Mouse (Mus musculus) liver, postnatal 0 days (tissue): Measurements from ENCODE around the gene Zfp598. TPM values are rescaled to one million over a fixed set of nuclear protein-coding genes. Genes with fewer than 3 reads are reported as not detected.

Experiments
- ATAC-seq: fragments of 200-750 bp; cut with Nextera tagmentation; 2 replicates; pipeline ENCODE4 v1.8.0; 2017; ENCODE audit warnings: mild to moderate bottlenecking, moderate library complexity
- DNase-seq: peaks from one replicate; pipeline ENCODE4 v3.0.0-alpha.2; 2016
- H3K27ac ChIP-seq: fragments of 300-500 bp; sonication (generic); 2 replicates; pipeline ENCODE4 v1.5.1; 2014; ENCODE audit warnings: antibody characterized with exemption, moderate library complexity, mild to moderate bottlenecking, low read depth
- H3K27me3 ChIP-seq: fragments of 300-500 bp; sonication (generic); 2 replicates; pipeline ENCODE4 v1.6.1; 2014; ENCODE audit warnings: low read length, control low read depth, mixed read lengths; ENCODE audit not compliant: insufficient read depth
- H3K36me3 ChIP-seq: fragments of 300-500 bp; sonication (generic); replicated peaks from 2 replicates; pipeline ENCODE4 v1.6.1; 2014; ENCODE audit warnings: mild to moderate bottlenecking, control low read depth, low read length, moderate library complexity, mixed read lengths; ENCODE audit not compliant: insufficient read depth
- H3K4me1 ChIP-seq: fragments of 300-500 bp; sonication (generic); 2 replicates; pipeline ENCODE4 v1.6.1; 2014; ENCODE audit warnings: antibody characterized with exemption, mild to moderate bottlenecking, control low read depth; ENCODE audit not compliant: insufficient read depth
- H3K4me2 ChIP-seq: fragments of 300-500 bp; sonication (generic); 2 replicates; pipeline ENCODE4 v1.6.1; 2014; ENCODE audit warnings: low read depth, mild to moderate bottlenecking, low read length, moderate library complexity, mixed read lengths
- H3K4me3 ChIP-seq: fragments of 300-500 bp; sonication (generic); 2 replicates; pipeline ENCODE4 v1.5.1; 2014; ENCODE audit warnings: low read depth, low read length
- H3K9ac ChIP-seq: fragments of 300-500 bp; sonication (generic); replicated peaks from 2 replicates; pipeline ENCODE4 v1.6.1; 2014; ENCODE audit warnings: mild to moderate bottlenecking, moderate library complexity
- H3K9me3 ChIP-seq: fragments of 300-500 bp; sonication (generic); 2 replicates; pipeline ENCODE4 v1.6.1; 2016; ENCODE audit warnings: mild to moderate bottlenecking, control low read depth, low read length, mixed read lengths
- CTCF ChIP-seq: sonication (generic); IDR thresholded peaks from 2 replicates; pipeline ENCODE4 v1.5.1; 2016; ENCODE audit warnings: antibody characterized with exemption, low read depth
- EP300 ChIP-seq: IDR thresholded peaks from 2 replicates; pipeline ENCODE4 v1.6.1; 2016; ENCODE audit warnings: antibody characterized with exemption, low read depth, mild to moderate bottlenecking
- WGBS: fragments of 180-500 bp; shearing (Covaris S2); extraction: QIAGEN DNeasy Blood & Tissue Kit; methylation state at CpG from one replicate; pipeline ENCODE4 v1.1.7; 2014; ENCODE audit not compliant: insufficient replicate concordance; 5-methylcytosine and 5-hydroxymethylcytosine counted together
- polyA plus RNA-seq: library from polyadenylated mRNA; unstranded; fragments of >200 nt; fragmentation: Nextera tagmentation; extraction: Ambion mirVana; gene quantifications from 2 replicates; pipeline ENCODE4 v1.2.1, GENCODE M21; 2015

Zfp598 gene
- polyA plus RNA-seq, 1 experiment from 2014 or later: 7.2 TPM

DNA sequence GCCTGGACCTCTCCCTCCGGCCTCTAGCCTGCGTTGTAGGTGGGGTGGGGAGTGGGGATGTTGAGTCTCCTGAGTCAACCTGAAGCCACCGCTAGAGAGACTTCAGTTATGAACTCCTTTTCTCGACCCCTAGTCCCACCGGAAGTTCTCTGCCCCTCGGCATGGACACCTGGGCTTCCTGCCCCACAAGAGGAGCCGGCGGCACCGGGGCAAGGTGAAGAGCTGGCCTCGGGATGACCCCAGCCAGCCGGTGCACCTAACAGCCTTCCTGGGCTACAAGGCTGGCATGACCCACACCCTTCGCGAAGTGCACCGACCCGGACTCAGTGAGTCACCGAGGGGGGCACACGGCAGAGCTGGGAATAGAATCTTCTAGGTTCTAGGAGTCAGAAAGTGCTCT lies 58.7 kb downstream of the Zfp598 start:
- peaks cover 8% of the 10 kb centered on the region for H3K4me1 ChIP-seq
- no peaks in the 10 kb centered on the region for H3K9me3 ChIP-seq
- H3K36me3 ChIP-seq: no peaks in the 10 kb centered on the region
- no peak overlapping the region for H3K4me2 ChIP-seq
- H3K9ac ChIP-seq: no peak overlapping the region; the same call in 1 of the 2 replicates
- TF ChIP-seq CTCF: no peak
- no peak for TF ChIP-seq EP300
- ATAC-seq (no peak), DNase-seq (no peak)
- H3K4me3 ChIP-seq: no peak overlapping the region
- no peaks in the 10 kb centered on the region for H3K27me3 ChIP-seq
- H3K27ac ChIP-seq: no peak overlapping the region
- 72% methylated on average over 16 of the region's 17 CpGs for WGBS

DNA sequence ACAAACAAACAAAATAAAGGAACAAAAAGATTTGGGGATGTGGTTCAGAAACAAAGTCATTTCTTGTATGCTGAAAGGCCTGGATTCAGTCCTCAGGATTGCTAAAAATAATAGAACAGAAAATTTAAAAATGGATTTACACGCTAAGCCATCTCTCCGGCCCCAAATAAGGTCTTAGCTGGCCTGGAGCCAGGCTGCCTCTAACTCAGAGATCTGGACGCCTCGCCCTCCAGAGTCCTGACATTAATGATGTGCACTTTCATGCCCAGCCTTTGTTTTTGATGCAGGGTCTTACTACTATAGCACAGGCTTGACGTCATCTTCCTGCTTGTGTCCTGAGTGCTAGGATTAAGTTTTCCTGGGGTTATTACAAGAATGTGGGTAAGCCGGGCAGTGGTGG lies 59.6 kb downstream of the Zfp598 start:
- 76% methylated on average over 6 of the region's 6 CpGs for WGBS
- H3K4me2 ChIP-seq: no peak overlapping the region
- ATAC-seq (no peak), DNase-seq (no peak)
- TF ChIP-seq CTCF (no peak), EP300 (no peak)
- peaks cover 3% of the 10 kb centered on the region; the same call in 1 of the 2 replicates for H3K4me1 ChIP-seq
- no peak overlapping the region for H3K4me3 ChIP-seq
- H3K36me3 ChIP-seq: no peaks in the 10 kb centered on the region
- no peaks in the 10 kb centered on the region for H3K27me3 ChIP-seq
- no peaks in the 10 kb centered on the region for H3K9me3 ChIP-seq
- H3K27ac ChIP-seq: no peak overlapping the region
- no peak overlapping the region for H3K9ac ChIP-seq

DNA sequence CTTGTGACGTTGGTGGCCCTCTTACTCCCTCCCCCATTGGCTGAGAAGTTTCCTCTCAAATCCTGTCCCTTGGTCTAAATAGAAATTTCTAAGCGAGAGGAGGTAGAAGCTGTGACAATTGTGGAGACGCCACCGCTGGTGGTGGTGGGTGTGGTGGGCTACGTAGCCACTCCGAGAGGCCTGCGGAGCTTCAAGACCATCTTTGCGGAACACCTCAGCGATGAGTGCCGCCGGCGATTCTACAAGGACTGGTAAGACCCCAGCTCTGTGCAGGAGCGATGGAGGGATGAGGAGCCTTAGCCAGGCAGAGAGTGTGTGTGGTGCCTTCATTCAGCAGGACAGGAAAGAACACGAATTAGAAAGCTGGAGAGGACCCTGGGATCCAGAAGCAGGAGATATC lies 61.3 kb downstream of the Zfp598 start:
- Histone ChIP-seq H3K4me3 (no peak overlapping the region), H3K4me1 (peaks cover 7% of the 10 kb centered on the region), H3K9me3 (no peaks in the 10 kb centered on the region), H3K9ac (no peak overlapping the region), H3K27me3 (no peaks in the 10 kb centered on the region), H3K36me3 (no peaks in the 10 kb centered on the region), H3K27ac (no peak overlapping the region), H3K4me2 (no peak overlapping the region)
- TF ChIP-seq CTCF (no peak), EP300 (no peak)
- DNase-seq: no peak
- WGBS: 80% methylated on average over 14 of the region's 14 CpGs
- ATAC-seq: no peak

Other genes with a start within 250 kb of the Zfp598 start
- gene Eci1, start 243.0 kb upstream of the Zfp598 start, polyA plus RNA-seq: 162 and 193 TPM in 2 replicates
- 0.22 and 0.35 TPM in 2 replicates for gene Dnase1l2, start 226.6 kb upstream of the Zfp598 start, polyA plus RNA-seq
- 4.5 and 6.4 TPM in 2 replicates for gene E4f1, start 199.4 kb upstream of the Zfp598 start, polyA plus RNA-seq
- 35.6 and 40.9 TPM in 2 replicates for gene Pgp, start 199.3 kb upstream of the Zfp598 start, polyA plus RNA-seq
- not detected in 2 replicates for gene Bricd5, start 195.8 kb upstream of the Zfp598 start, polyA plus RNA-seq
- gene Mlst8, start 190.6 kb upstream of the Zfp598 start, polyA plus RNA-seq: 6.2 and 8.1 TPM in 2 replicates
- not detected in 2 replicates for gene Caskin1, start 181.1 kb upstream of the Zfp598 start, polyA plus RNA-seq
- gene Traf7, start 141.7 kb upstream of the Zfp598 start, polyA plus RNA-seq: 14.1 and 17.2 TPM in 2 replicates
- 0.45 and 0.81 TPM in 2 replicates for gene Rab26, start 135.5 kb upstream of the Zfp598 start, polyA plus RNA-seq
- gene Pkd1, start 119.9 kb upstream of the Zfp598 start, polyA plus RNA-seq: 2.7 and 2.8 TPM in 2 replicates
- 9.3 and 11.3 TPM in 2 replicates for gene Tsc2, start 37.1 kb upstream of the Zfp598 start, polyA plus RNA-seq
- gene Nthl1, start 37.0 kb upstream of the Zfp598 start, polyA plus RNA-seq: 3.6 and 4.3 TPM in 2 replicates
- gene Slc9a3r2, start 19.4 kb upstream of the Zfp598 start, polyA plus RNA-seq: 12.5 and 13.3 TPM in 2 replicates
- not detected in 2 replicates for gene Npw, start 11.2 kb upstream of the Zfp598 start, polyA plus RNA-seq
- 0.11 TPM in 2 replicates for gene Syngr3, start 20.3 kb downstream of the Zfp598 start, polyA plus RNA-seq
- gene Gfer, start 26.5 kb downstream of the Zfp598 start, polyA plus RNA-seq: 46.5 and 50.7 TPM in 2 replicates
- 0.51 and 0.58 TPM in 2 replicates for gene Noxo1, start 26.5 kb downstream of the Zfp598 start, polyA plus RNA-seq
- 18.1 and 21.5 TPM in 2 replicates for gene Tbl3, start 38.0 kb downstream of the Zfp598 start, polyA plus RNA-seq
- not detected in 2 replicates for gene Rnf151, start 48.4 kb downstream of the Zfp598 start, polyA plus RNA-seq
- 819 and 856 TPM in 2 replicates for gene Rps2, start 48.4 kb downstream of the Zfp598 start, polyA plus RNA-seq
- gene Ndufb10, start 54.8 kb downstream of the Zfp598 start, polyA plus RNA-seq: 355 TPM in 2 replicates
- gene Rpl3l, start 58.1 kb downstream of the Zfp598 start, polyA plus RNA-seq: 0.14 and 1.4 TPM in 2 replicates
- 116 and 119 TPM in 2 replicates for gene Msrb1, start 67.0 kb downstream of the Zfp598 start, polyA plus RNA-seq
- 0.20 and 0.64 TPM in 2 replicates for gene Hs3st6, start 83.3 kb downstream of the Zfp598 start, polyA plus RNA-seq
- gene Meiob, start 134.6 kb downstream of the Zfp598 start, polyA plus RNA-seq: 0.97 and 1.2 TPM in 2 replicates
- gene Hagh, start 170.5 kb downstream of the Zfp598 start, polyA plus RNA-seq: 233 and 241 TPM in 2 replicates
- gene Fahd1, start 180.7 kb downstream of the Zfp598 start, polyA plus RNA-seq: 84.9 and 90.0 TPM in 2 replicates
- 28.0 and 32.4 TPM in 2 replicates for gene Igfals, start 196.3 kb downstream of the Zfp598 start, polyA plus RNA-seq
- 41.5 and 46.4 TPM in 2 replicates for gene Nubp2, start 216.7 kb downstream of the Zfp598 start, polyA plus RNA-seq
- 43.5 and 45.5 TPM in 2 replicates for gene Spsb3, start 217.0 kb downstream of the Zfp598 start, polyA plus RNA-seq
- gene Eme2, start 225.4 kb downstream of the Zfp598 start, polyA plus RNA-seq: 11.3 and 11.9 TPM in 2 replicates
- gene Mrps34, start 225.4 kb downstream of the Zfp598 start, polyA plus RNA-seq: 99.6 and 101 TPM in 2 replicates
- 37.1 and 37.8 TPM in 2 replicates for gene Nme3, start 226.8 kb downstream of the Zfp598 start, polyA plus RNA-seq